Mouse (Mus musculus) heart, postnatal 0 days (tissue): Measurements from ENCODE around the gene Apc2. TPM values are rescaled to one million over a fixed set of nuclear protein-coding genes. Genes with fewer than 3 reads are reported as not detected.

ENCODE experiments used
- ATAC-seq: fragments of 200-750 bp; cut with Nextera tagmentation; 2 replicates; pipeline ENCODE4 v1.8.0; 2017; ENCODE audit warnings: low read depth, moderate number of reproducible peaks, moderate library complexity; ENCODE audit not compliant: insufficient read depth
- DNase-seq: peaks from one replicate; pipeline ENCODE4 v3.0.0-alpha.2; 2016; ENCODE audit warnings: low spot score
- H3K27ac ChIP-seq: fragments of 300-500 bp; sonication (generic); 2 replicates; pipeline ENCODE4 v1.5.1; 2014; ENCODE audit warnings: low read depth, mild to moderate bottlenecking
- H3K27me3 ChIP-seq: fragments of 300-500 bp; sonication (generic); 2 replicates; pipeline ENCODE4 v1.6.1; 2014; ENCODE audit warnings: low read length, mixed read lengths; ENCODE audit not compliant: control insufficient read depth, insufficient read depth
- H3K36me3 ChIP-seq: fragments of 300-500 bp; sonication (generic); replicated peaks from 2 replicates; pipeline ENCODE4 v1.6.1; 2014; ENCODE audit warnings: low read length, mixed read lengths; ENCODE audit not compliant: control insufficient read depth, insufficient read depth
- H3K4me1 ChIP-seq: fragments of 300-500 bp; sonication (generic); 2 replicates; pipeline ENCODE4 v1.6.1; 2014; ENCODE audit warnings: antibody characterized with exemption; ENCODE audit not compliant: control insufficient read depth, insufficient read depth
- H3K4me2 ChIP-seq: fragments of 300-500 bp; sonication (generic); 2 replicates; pipeline ENCODE4 v1.6.1; 2014; ENCODE audit warnings: low read depth, mild to moderate bottlenecking, low read length, moderate library complexity
- H3K4me3 ChIP-seq: fragments of 300-500 bp; sonication (generic); 2 replicates; pipeline ENCODE4 v1.5.1; 2014; ENCODE audit warnings: low read depth, low read length
- H3K9ac ChIP-seq: fragments of 300-500 bp; sonication (generic); replicated peaks from 2 replicates; pipeline ENCODE4 v1.6.1; 2014; ENCODE audit warnings: low read depth, low read length, mixed read lengths
- H3K9me3 ChIP-seq: fragments of 300-500 bp; sonication (generic); replicated peaks from 2 replicates; pipeline ENCODE4 v1.6.1; 2016; ENCODE audit warnings: low read length; ENCODE audit not compliant: control insufficient read depth
- CTCF ChIP-seq: IDR thresholded peaks from 2 replicates; pipeline ENCODE4 v1.5.1; 2016; ENCODE audit warnings: antibody characterized with exemption, control low read depth, low read depth
- EP300 ChIP-seq: IDR thresholded peaks from 2 replicates; pipeline ENCODE4 v1.6.1; 2016; ENCODE audit warnings: antibody characterized with exemption, low read depth
- WGBS: fragments of 180-500 bp; shearing (Covaris S2); extraction: QIAGEN DNeasy Blood & Tissue Kit; methylation state at CpG from one replicate; pipeline ENCODE4 v1.1.7; 2014; 5-methylcytosine and 5-hydroxymethylcytosine counted together
- polyA plus RNA-seq: library from polyadenylated mRNA; unstranded; fragments of >200 nt; fragmentation: Nextera tagmentation; extraction: Ambion mirVana; gene quantifications from 2 replicates; pipeline ENCODE4 v1.2.1, GENCODE M21; 2015
- total RNA-seq: library from RNA; depleted of rRNA; stranded (reverse); fragments of >200 nt; gene quantifications from 2 replicates; pipeline ENCODE4 v1.2.3, GENCODE M21; 2014; ENCODE audit warnings: low replicate concordance

Apc2 gene
- total and polyA plus RNA-seq, 2 experiments from 2014 or later, result 0.83 to 3.4 TPM

DNA sequence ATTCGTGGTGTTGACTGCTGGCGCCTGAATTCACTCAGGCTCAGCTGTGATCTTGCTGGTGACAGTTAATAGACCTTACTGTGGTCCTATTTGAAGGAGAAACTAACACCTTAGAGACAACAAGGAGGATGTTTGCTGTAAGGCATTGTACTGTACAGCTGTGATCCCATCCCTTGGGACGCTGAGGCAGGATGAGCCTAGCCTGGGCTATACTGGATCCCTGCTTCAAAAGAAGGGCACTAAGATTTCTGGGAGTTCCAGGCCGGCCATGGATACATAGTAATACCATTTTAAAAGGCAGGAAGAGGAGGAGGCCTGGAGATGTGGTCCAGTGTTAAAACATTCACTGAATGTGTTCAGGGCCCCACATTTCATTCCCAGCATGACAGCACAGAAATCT is 45.2 kb upstream of the Apc2 start:
- Histone ChIP-seq H3K27me3 (no peaks in the 10 kb centered on the region), H3K4me3 (peak overlapping the region; percentile 72; the same call in 1 of the 2 replicates), H3K9me3 (no peaks in the 10 kb centered on the region), H3K4me1 (peaks cover 7% of the 10 kb centered on the region; the same call in 1 of the 2 replicates), H3K36me3 (peaks cover 29% of the 10 kb centered on the region), H3K9ac (no peak overlapping the region), H3K27ac (0 out of 2 replicates have a peak overlapping the region, but pooled peaks have one; percentile 92), H3K4me2 (peak overlapping the region; percentile 79)
- ATAC-seq (no peak), DNase-seq (no peak)
- TF ChIP-seq EP300, result no peak
- no peak for TF ChIP-seq CTCF
- WGBS, result 80% methylated on average over 4 of the region's 4 CpGs

DNA sequence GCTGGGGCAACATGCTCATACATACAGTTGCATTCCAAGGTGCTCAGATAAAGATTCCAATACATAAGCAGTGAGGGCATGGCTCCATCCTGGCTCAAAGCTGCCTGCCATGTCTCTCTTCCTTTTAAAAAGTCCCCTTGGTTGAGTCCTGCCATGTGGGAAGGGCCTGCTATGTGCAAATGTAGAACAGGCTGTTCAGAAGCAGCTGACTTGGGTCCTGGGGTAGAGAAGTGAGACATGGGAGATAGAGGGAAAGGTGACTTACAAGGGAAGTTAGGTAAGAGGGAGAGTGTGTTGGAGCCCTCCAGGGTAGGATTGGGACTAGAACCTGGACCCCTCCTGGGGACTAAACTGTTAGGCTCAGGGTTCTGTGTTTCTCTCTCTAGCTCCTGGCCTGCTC is 43.8 kb upstream of the Apc2 start:
- H3K4me3 ChIP-seq, result no peak overlapping the region
- peaks cover 7% of the 10 kb centered on the region; the same call in 1 of the 2 replicates for H3K4me1 ChIP-seq
- no peaks in the 10 kb centered on the region for H3K9me3 ChIP-seq
- H3K36me3 ChIP-seq, result peaks cover 44% of the 10 kb centered on the region
- no peak for TF ChIP-seq CTCF
- no peak for TF ChIP-seq EP300
- H3K9ac ChIP-seq, result no peak overlapping the region
- peak overlapping the region; percentile 43; the same call in 1 of the 2 replicates for H3K27ac ChIP-seq
- H3K27me3 ChIP-seq, result no peaks in the 10 kb centered on the region
- DNase-seq (no peak), ATAC-seq (no peak)
- no peak overlapping the region for H3K4me2 ChIP-seq

DNA sequence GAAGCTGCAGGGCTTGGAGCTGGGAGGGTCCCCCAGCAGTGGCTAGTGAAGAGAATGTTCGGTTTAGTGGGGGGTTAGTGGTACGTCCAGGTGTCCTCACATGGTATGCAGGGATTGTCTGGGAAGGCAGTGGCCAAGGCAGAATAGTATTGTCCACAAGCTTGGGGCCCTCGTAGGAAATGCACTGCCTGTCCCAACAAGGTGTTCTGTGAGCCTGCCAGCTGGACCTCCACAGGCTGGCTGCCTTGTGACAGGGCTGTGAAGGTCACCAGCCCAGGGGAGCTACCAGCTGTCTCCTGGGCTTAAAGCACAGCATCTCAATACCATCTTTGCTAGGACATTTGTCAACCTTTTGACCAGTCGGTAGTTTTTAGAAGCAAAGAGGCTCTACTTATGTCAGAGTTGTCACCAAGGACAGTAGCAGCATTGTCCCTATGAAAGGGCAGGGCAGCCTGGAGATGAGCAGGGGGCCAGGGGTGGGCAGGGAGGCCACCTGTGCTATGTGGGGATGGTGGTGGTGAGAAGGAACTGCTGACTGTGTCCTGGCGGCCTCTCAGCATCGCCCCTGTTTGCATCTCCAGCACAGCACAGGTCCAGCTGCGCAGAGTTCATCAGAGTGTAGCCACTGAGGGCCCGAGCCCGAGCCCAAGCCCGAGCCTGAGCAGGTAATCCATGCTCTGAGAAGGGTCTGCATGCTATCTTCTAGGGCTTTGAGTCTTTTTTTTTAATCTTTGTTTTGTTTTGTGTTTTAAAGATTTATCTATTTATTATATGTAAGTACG is 43.1 kb upstream of the Apc2 start:
- H3K27ac ChIP-seq, result peak overlapping the region; percentile 43
- H3K4me3 ChIP-seq, result no peak overlapping the region
- peaks cover 49% of the 10 kb centered on the region for H3K36me3 ChIP-seq
- no peaks in the 10 kb centered on the region for H3K27me3 ChIP-seq
- H3K4me1 ChIP-seq, result peaks cover 7% of the 10 kb centered on the region; the same call in 1 of the 2 replicates
- no peak for DNase-seq
- H3K4me2 ChIP-seq, result no peak overlapping the region
- TF ChIP-seq CTCF (no peak), EP300 (no peak)
- 84% methylated on average over 11 of the region's 11 CpGs for WGBS
- H3K9me3 ChIP-seq, result no peaks in the 10 kb centered on the region
- no peak overlapping the region for H3K9ac ChIP-seq
- ATAC-seq, result no peak

DNA sequence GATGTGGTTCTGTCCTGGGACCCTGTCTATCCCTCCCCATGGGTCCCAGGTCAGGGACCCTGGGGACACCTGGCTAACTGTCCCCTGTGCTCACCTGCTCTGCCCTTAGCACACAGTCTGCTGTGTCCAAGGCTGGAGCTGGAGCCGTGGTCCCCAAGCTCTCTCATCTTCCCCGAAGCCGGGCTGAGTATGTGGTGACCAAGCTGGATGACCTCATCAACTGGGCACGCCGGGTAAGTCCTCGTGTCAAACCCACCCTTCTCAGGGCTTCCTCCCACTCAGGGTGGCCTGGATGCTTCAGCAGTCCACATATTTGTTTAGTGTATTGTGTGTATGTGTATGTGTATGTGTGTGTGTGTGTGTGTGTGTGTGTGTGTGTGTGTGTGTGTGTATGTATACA is 42.2 kb upstream of the Apc2 start:
- TF ChIP-seq EP300 (no peak), CTCF (no peak)
- 74% methylated on average over 6 of the region's 6 CpGs for WGBS
- Histone ChIP-seq H3K27ac (no peak overlapping the region), H3K4me3 (no peak overlapping the region), H3K36me3 (peaks cover 57% of the 10 kb centered on the region), H3K4me2 (no peak overlapping the region), H3K9ac (no peak overlapping the region), H3K4me1 (peaks cover 7% of the 10 kb centered on the region; the same call in 1 of the 2 replicates), H3K27me3 (no peaks in the 10 kb centered on the region), H3K9me3 (no peaks in the 10 kb centered on the region)
- DNase-seq (no peak), ATAC-seq (no peak)

DNA sequence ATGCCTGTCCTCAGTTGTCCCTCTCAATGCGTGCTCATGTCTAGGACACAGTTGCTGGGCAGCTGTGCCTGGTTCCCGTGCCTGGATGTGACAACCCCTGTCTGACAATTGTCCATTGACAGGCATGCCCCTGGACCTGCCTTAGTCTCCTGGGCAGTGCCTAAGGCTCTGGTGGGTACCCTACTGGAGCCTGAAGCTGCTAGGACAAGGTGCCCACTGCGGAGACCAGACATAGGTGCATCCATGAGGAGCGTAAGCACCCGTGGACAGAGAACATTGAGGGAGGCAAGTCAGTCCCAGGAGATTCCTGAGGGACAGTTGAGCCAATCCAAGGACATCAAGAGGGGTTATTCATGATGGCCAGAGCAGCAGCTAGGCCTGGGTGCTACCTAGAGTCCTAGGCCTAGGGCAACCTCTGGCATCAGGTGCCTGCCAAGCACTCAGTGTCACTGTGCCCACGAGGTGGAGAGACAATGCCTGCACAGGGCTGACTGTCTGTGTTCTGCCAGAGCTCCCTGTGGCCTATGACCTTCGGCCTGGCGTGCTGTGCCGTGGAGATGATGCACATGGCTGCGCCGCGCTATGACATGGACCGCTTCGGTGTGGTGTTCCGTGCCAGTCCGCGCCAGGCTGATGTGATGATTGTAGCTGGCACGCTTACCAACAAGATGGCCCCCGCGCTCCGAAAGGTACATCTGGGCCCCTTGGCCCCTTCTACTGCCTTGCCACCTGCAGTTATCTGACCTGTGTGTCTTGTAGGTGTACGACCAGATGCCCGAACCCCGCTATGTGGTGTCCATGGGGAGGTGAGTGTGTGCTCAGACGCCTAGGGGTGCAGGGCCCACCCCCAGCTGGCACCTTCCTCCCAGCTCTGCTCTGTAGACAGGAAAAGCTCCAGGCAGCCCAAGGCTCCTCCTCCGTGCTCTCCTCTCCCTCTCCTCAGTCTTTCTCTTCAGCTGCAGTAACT is 41.2 kb upstream of the Apc2 start:
- H3K36me3 ChIP-seq, result peaks cover 61% of the 10 kb centered on the region
- 93% methylated on average over 26 of the region's 26 CpGs for WGBS
- no peaks in the 10 kb centered on the region for H3K27me3 ChIP-seq
- H3K4me1 ChIP-seq, result peaks cover 10% of the 10 kb centered on the region
- H3K4me3 ChIP-seq, result no peak overlapping the region
- no peak overlapping the region for H3K27ac ChIP-seq
- H3K4me2 ChIP-seq, result no peak overlapping the region
- ATAC-seq (no peak), DNase-seq (no peak)
- no peak for TF ChIP-seq EP300
- TF ChIP-seq CTCF, result no peak
- H3K9ac ChIP-seq, result no peak overlapping the region
- no peaks in the 10 kb centered on the region for H3K9me3 ChIP-seq
